Mouse (Mus musculus): ENCODE data around the gene Syt12. TPM values are rescaled to one million over a fixed set of nuclear protein-coding genes. Genes with fewer than 3 reads are reported as not detected.
A peak's percentile ranks its signal among the peaks of the same experiment; 100 is the strongest.
"Not testable (repeated sequence)": the region's sequence is repeated elsewhere in the genome, so short reads cannot be mapped to it uniquely, and the experiment has no call there.

Syt12 gene
- polyA plus RNA-seq, 1 experiment from 2014 or later, result 0.82 TPM

DNA sequence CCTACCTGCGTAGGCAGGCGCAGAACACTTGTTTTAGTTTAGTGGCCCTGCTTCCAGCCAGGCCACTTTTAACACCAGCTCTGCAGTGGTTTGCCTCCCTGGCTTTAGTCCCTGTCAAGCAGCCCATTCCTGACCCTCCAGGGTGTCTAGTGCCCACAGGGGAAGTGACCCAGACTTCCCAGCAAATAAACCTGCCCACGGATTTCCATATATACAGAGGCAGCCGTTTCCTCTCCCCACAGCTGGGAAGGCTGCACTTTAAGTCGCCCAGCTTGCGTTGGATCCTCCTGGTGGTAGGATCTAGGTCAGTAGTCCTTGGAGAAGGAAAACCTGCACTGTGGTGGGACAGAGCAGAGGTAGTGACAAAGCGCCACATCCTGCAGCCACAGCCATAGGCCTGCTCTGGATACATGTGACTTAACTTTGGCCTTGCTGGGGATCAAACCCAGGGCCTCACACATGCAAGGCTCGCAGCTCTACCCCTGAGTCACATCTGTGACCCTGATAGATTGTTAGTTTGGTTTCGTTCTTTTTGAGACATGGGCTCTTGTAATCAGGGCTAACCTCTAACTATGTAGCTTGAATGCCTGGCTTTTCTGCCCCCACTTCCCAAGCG, 13.9 kb upstream of the Syt12 start:
- no peak for DNase-seq (ENCODE audit: low spot score)

- DNase-seq (ENCODE audit: low spot score), result no peak
Observed at GRCm38 (mm10) chr19:4487877-4488276, 10.6 kb upstream of the Syt12 start.

GRCm38 (mm10) chr19:4485006-4485405, 7.8 kb upstream of the Syt12 start:
- DNase-seq (ENCODE audit: low spot score), result no peak

GRCm38 (mm10) chr19:4482111-4482859, 5.0 kb upstream of the Syt12 start:
- DNase-seq (ENCODE audit: low spot score), result no peak

GRCm38 (mm10) chr19:4481326-4481725, 4.1 kb upstream of the Syt12 start:
- DNase-seq (ENCODE audit: low spot score), result no peak

DNA sequence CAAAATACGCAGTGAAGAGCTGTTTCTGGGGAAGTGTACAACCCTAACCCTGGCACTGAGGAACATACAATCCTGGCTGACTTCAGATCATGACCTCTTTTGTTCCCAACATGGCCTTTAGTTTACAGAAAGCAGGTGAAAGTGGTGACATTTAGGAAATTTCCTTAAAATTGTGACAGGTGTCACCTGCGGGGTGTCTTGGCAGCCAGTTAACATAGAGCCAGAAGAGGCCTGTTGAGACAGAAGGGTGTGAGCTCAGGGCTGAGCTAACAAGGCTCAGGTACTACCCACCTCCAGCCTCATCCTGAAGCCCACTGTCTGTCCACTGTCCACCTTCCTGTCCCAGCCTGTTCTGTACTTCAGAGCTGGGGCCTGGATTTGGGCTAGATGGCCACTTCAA, 2.8 kb upstream of the Syt12 start:
- no peak for DNase-seq (ENCODE audit: low spot score)

- DNase-seq (ENCODE audit: low spot score), result no peak
Observed at GRCm38 (mm10) chr19:4478190-4478516, 906 bp upstream of the Syt12 start.

DNA sequence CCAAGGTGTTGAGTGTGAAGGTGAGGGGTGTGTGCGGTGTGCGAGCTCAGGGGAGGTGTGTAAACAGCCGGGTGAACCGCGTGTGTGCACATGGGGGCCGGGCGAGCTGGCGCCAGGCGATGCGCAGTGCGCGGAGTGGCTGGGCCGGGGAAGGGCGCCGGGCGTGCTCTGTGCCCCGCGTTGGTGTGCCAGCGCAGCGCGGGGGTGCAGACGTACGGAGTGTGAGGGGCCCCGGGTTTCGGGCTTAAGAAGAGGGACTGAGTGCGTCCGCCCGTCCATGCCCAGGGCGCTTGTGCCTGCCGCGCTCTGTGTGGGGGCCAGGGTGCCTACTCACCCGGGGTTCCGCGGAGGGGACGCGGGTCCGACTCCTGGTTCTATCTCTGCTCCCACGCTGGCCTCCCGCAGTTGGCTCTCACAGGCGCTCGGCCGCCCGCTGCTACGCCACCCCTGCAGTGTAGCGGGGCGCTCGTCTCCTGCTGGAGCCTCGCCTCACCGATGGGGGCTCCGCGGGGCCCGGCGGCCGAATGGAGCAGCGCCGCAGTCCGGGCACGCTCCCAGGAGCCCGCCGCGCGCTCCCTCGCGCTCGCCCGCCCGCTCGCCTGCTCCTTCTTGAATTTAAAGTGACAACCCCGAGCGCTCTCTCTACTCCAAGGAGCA, 518 bp downstream of the Syt12 start:
- no peak for DNase-seq (ENCODE audit: low spot score)

GRCm38 (mm10) chr19:4475224-4475925, 1.9 kb downstream of the Syt12 start:
- peak; percentile 60 for DNase-seq (ENCODE audit: low spot score)

GRCm38 (mm10) chr19:4474739-4475138, 2.5 kb downstream of the Syt12 start:
- no peak for DNase-seq (ENCODE audit: low spot score)

DNA sequence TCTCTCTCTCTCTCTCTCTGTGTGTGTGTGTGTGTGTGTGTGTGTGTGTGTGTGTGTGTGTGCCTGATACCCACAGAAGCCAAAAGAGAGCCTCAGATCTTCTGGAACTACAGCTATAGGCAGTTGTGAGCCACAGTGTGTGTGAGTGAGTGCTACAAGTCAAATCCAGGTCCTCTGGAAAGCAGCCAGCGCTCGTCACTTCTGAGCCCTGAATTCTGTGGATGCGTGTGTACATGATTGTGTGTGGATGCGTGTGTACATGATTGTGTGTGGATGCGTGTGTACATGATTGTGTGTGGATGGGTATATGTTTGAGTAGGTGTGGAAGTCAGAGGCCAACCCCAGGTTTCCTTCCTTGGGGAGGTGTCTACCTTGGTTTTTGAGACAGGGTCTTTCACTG, 3.7 kb downstream of the Syt12 start:
- DNase-seq (ENCODE audit: low spot score), result no peak

DNA sequence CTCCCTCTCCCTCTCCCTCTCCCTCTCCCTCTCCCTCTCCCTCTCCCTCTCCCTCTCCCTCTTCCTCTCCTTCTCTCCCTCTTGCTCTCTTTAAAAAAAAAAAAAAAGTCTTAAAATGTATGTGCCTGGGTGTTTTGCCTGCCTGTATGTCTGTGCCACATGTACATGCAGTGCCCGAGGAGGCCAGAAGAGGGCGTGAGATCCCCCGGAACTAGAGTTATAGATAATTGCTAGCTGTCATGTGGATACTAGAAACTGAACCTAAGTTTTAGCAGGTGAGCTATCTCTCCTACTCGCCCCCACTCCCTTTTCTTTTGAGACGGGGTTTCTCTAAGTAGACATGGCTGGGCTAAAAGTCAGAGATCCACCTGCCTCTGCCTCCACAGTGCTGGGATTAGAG, 8.9 kb downstream of the Syt12 start:
- DNase-seq (ENCODE audit: low spot score), result peak; percentile 26

DNA sequence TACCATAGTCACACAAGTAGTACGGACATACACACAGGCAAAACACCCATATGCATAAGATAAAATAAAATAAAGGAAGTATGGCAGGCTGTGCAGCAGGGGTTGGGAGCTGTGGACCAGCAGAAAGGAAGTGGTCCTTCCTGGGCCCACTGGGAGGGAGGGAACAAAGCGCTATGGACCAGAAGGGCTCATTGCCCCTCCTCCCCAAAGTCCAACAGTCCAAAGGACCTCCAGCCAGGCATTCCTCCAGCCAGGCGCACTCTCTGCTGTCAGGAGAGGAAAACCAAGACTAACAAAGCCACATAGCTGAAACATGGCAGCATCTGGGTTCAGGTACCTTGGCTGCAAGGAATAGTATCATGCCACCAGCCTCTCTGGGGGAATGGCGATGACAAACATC, 12.6 kb downstream of the Syt12 start:
- DNase-seq (ENCODE audit: low spot score), result no peak

DNA sequence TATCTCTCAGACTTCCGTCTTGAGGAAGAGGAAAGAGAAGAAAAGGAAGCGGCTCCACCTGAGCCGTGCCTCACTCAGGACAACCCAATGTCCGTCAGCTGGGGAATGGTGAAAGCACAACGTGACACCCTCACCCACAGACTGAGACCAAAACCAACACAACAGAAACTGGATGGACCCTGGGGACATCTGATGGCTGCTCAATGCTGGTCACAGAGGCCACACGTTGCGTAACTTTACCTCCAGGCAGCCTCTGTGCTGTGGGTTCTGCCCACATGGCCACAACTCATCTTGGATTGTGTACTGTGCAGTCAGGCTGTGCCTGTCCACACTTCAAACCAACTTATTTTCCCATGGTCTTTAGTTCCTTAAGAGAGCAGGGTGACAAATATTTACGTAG, 15.3 kb downstream of the Syt12 start:
- no peak for DNase-seq (ENCODE audit: low spot score)

GRCm38 (mm10) chr19:4456227-4456626, 21.0 kb downstream of the Syt12 start:
- DNase-seq (ENCODE audit: low spot score), result peak; percentile 57

GRCm38 (mm10) chr19:4455071-4455800, 22.0 kb downstream of the Syt12 start:
- DNase-seq (ENCODE audit: low spot score), result no peak

DNA sequence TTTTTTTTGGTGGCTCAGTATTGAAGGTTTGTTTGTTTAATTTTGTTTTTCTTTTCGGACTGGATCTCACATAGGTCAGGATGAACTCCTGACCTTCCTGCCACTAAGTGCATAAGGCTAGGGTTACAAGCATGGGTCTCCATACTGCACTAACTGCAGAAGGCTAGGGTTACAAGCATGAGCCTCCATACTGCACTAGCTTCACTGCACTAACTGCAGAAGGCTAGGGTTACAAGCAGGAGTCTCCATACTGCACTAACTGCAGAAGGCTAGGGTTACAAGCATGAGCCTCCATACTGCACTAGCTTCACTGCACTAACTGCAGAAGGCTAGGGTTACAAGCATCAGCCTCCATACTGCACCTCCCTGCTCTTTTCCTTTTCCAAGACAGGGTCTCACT, 23.2 kb downstream of the Syt12 start:
- DNase-seq (ENCODE audit: low spot score), result not testable (repeated sequence)

- no peak for DNase-seq (ENCODE audit: low spot score)
Observed at GRCm38 (mm10) chr19:4452525-4452924, 24.7 kb downstream of the Syt12 start.

- DNase-seq (ENCODE audit: low spot score), result no peak
Observed at GRCm38 (mm10) chr19:4451965-4452364, 25.3 kb downstream of the Syt12 start.

GRCm38 (mm10) chr19:4451098-4451497, 26.1 kb downstream of the Syt12 start:
- no peak for DNase-seq (ENCODE audit: low spot score)

GRCm38 (mm10) chr19:4450666-4451065, 26.6 kb downstream of the Syt12 start:
- DNase-seq (ENCODE audit: low spot score), result no peak
